Mouse (Mus musculus) megakaryocyte, embryonic 14.5 days (primary cell): ENCODE results near the gene Fbxw11.

Source experiments
- FLI1 ChIP-seq: IDR thresholded peaks from 2 replicates; pipeline ENCODE4 v1.6.1; 2012; ENCODE audit warnings: low read length, inconsistent platforms, mixed read lengths
- GATA1 ChIP-seq: IDR thresholded peaks from 3 replicates; pipeline ENCODE4 v1.6.1; 2012; ENCODE audit warnings: mixed read lengths, low read length, inconsistent platforms, borderline replicate concordance

GRCm38 (mm10) chr11:32723287-32723686 is 80.8 kb downstream of the Fbxw11 start:
- TF ChIP-seq GATA1 (no peak), FLI1 (no peak)
